Mouse (Mus musculus): ENCODE measurements around the gene Sfta2. TPM values are rescaled to one million over a fixed set of nuclear protein-coding genes. Genes with fewer than 3 reads are reported as not detected.

Sfta2 gene
- polyA plus RNA-seq, 1 experiment from 2014 or later, result 0.51 TPM

GRCm38 (mm10) chr17:35567767-35568166, 33.6 kb upstream of the Sfta2 start:
- Histone ChIP-seq H3K9me3 (replicated peaks; ENCODE audit: control insufficient read depth, low read length) (no peaks in the 10 kb centered on the region), H3K27me3 (replicated peaks; ENCODE audit: control insufficient read depth, insufficient read depth, low read length) (peaks cover 4% of the 10 kb centered on the region; the same call in 1 of the 2 replicates), H3K9ac (ENCODE audit: low read length) (no peak overlapping the region), H3K4me3 (ENCODE audit: low read depth, low read length) (no peak overlapping the region), H3K36me3 (ENCODE audit: control insufficient read depth, insufficient read depth, low read length) (no peaks in the 10 kb centered on the region), H3K4me1 (ENCODE audit: control insufficient read depth, insufficient read depth, low read length) (peaks cover 4% of the 10 kb centered on the region; the same call in 1 of the 2 replicates), H3K27ac (ENCODE audit: low read depth, low read length) (no peak overlapping the region), H3K4me2 (ENCODE audit: low read length) (no peak overlapping the region)
- ATAC-seq (no peak), DNase-seq (ENCODE audit: low spot score) (no peak)
- WGBS, result 26% methylated on average over 9 of the region's 9 CpGs

- DNase-seq (ENCODE audit: low spot score), result peak; percentile 56
- peak; percentile 57; the same call in 1 of the 2 replicates for ATAC-seq
Measured at GRCm38 (mm10) chr17:35569091-35569944, 32.0 kb upstream of the Sfta2 start.

GRCm38 (mm10) chr17:35570836-35571235, 30.5 kb upstream of the Sfta2 start:
- peaks cover 4% of the 10 kb centered on the region; the same call in 1 of the 2 replicates for H3K4me1 ChIP-seq (ENCODE audit: control insufficient read depth, insufficient read depth, low read length)
- no peak overlapping the region for H3K9ac ChIP-seq (ENCODE audit: low read length)
- H3K27ac ChIP-seq (ENCODE audit: low read depth, low read length), result no peak overlapping the region
- ATAC-seq (no peak), DNase-seq (ENCODE audit: low spot score) (no peak)
- H3K36me3 ChIP-seq (ENCODE audit: control insufficient read depth, insufficient read depth, low read length), result no peaks in the 10 kb centered on the region
- no peaks in the 10 kb centered on the region for H3K9me3 ChIP-seq (replicated peaks; ENCODE audit: control insufficient read depth, low read length)
- peaks cover 4% of the 10 kb centered on the region; the same call in 1 of the 2 replicates for H3K27me3 ChIP-seq (replicated peaks; ENCODE audit: control insufficient read depth, insufficient read depth, low read length)
- 75% methylated on average over 14 of the region's 14 CpGs for WGBS
- H3K4me3 ChIP-seq (ENCODE audit: low read depth, low read length), result no peak overlapping the region
- no peak overlapping the region for H3K4me2 ChIP-seq (ENCODE audit: low read length)

More at GRCm38 (mm10) chr17:35569091-35569944, 32.0 kb upstream of the Sfta2 start:
- Histone ChIP-seq H3K4me3 (ENCODE audit: low read depth, low read length) (peak overlapping the region; percentile 8), H3K27me3 (replicated peaks; ENCODE audit: control insufficient read depth, insufficient read depth, low read length) (peaks cover 4% of the 10 kb centered on the region; the same call in 1 of the 2 replicates), H3K4me2 (ENCODE audit: low read length) (peak overlapping the region; percentile 56), H3K9ac (ENCODE audit: low read length) (peak overlapping the region; percentile 22), H3K9me3 (replicated peaks; ENCODE audit: control insufficient read depth, low read length) (no peaks in the 10 kb centered on the region), H3K36me3 (ENCODE audit: control insufficient read depth, insufficient read depth, low read length) (no peaks in the 10 kb centered on the region), H3K4me1 (ENCODE audit: control insufficient read depth, insufficient read depth, low read length) (peaks cover 4% of the 10 kb centered on the region; the same call in 1 of the 2 replicates), H3K27ac (ENCODE audit: low read depth, low read length) (no peak overlapping the region)
- WGBS, result 2% methylated on average over 28 of the region's 28 CpGs

GRCm38 (mm10) chr17:35571477-35571876, 29.9 kb upstream of the Sfta2 start:
- no peak overlapping the region for H3K4me3 ChIP-seq (ENCODE audit: low read depth, low read length)
- H3K4me2 ChIP-seq (ENCODE audit: low read length), result no peak overlapping the region
- ATAC-seq, result no peak
- H3K27ac ChIP-seq (ENCODE audit: low read depth, low read length), result no peak overlapping the region
- WGBS, result 94% methylated on average over 7 of the region's 7 CpGs
- no peak for DNase-seq (ENCODE audit: low spot score)
- peaks cover 4% of the 10 kb centered on the region; the same call in 1 of the 2 replicates for H3K4me1 ChIP-seq (ENCODE audit: control insufficient read depth, insufficient read depth, low read length)
- H3K9ac ChIP-seq (ENCODE audit: low read length), result no peak overlapping the region
- H3K36me3 ChIP-seq (ENCODE audit: control insufficient read depth, insufficient read depth, low read length), result no peaks in the 10 kb centered on the region
- no peaks in the 10 kb centered on the region for H3K9me3 ChIP-seq (replicated peaks; ENCODE audit: control insufficient read depth, low read length)
- peaks cover 4% of the 10 kb centered on the region; the same call in 1 of the 2 replicates for H3K27me3 ChIP-seq (replicated peaks; ENCODE audit: control insufficient read depth, insufficient read depth, low read length)

GRCm38 (mm10) chr17:35578211-35578610, 23.1 kb upstream of the Sfta2 start:
- WGBS, result 11% methylated on average over 6 of the region's 6 CpGs
- ATAC-seq, result no peak
- H3K9me3 ChIP-seq (replicated peaks; ENCODE audit: control insufficient read depth, low read length), result no peaks in the 10 kb centered on the region

GRCm38 (mm10) chr17:35582900-35583299, 18.4 kb upstream of the Sfta2 start:
- no peak for DNase-seq (ENCODE audit: low spot score)
- H3K27me3 ChIP-seq (replicated peaks; ENCODE audit: control insufficient read depth, insufficient read depth, low read length), result no peaks in the 10 kb centered on the region

More at GRCm38 (mm10) chr17:35578211-35578610, 23.1 kb upstream of the Sfta2 start:
- H3K27ac ChIP-seq (ENCODE audit: low read depth, low read length), result no peak overlapping the region
- no peaks in the 10 kb centered on the region for H3K27me3 ChIP-seq (replicated peaks; ENCODE audit: control insufficient read depth, insufficient read depth, low read length)
- H3K4me3 ChIP-seq (ENCODE audit: low read depth, low read length), result no peak overlapping the region
- no peak overlapping the region for H3K4me2 ChIP-seq (ENCODE audit: low read length)
- H3K36me3 ChIP-seq (ENCODE audit: control insufficient read depth, insufficient read depth, low read length), result no peaks in the 10 kb centered on the region
- H3K4me1 ChIP-seq (ENCODE audit: control insufficient read depth, insufficient read depth, low read length), result no peaks in the 10 kb centered on the region
- no peak overlapping the region for H3K9ac ChIP-seq (ENCODE audit: low read length)
- DNase-seq (ENCODE audit: low spot score), result peak; percentile 84

GRCm38 (mm10) chr17:35584330-35584937, 16.9 kb upstream of the Sfta2 start:
- Histone ChIP-seq H3K27me3 (replicated peaks; ENCODE audit: control insufficient read depth, insufficient read depth, low read length) (no peaks in the 10 kb centered on the region), H3K36me3 (ENCODE audit: control insufficient read depth, insufficient read depth, low read length) (no peaks in the 10 kb centered on the region), H3K4me3 (ENCODE audit: low read depth, low read length) (no peak overlapping the region), H3K4me2 (ENCODE audit: low read length) (peak overlapping the region; percentile 29; the same call in 1 of the 2 replicates), H3K9ac (ENCODE audit: low read length) (no peak overlapping the region), H3K9me3 (replicated peaks; ENCODE audit: control insufficient read depth, low read length) (no peaks in the 10 kb centered on the region), H3K27ac (ENCODE audit: low read depth, low read length) (no peak overlapping the region), H3K4me1 (ENCODE audit: control insufficient read depth, insufficient read depth, low read length) (no peaks in the 10 kb centered on the region)
- 18% methylated on average over 16 of the region's 16 CpGs for WGBS
- ATAC-seq (peak; percentile 40; the same call in 1 of the 2 replicates), DNase-seq (ENCODE audit: low spot score) (peak; percentile 94)

More at GRCm38 (mm10) chr17:35582900-35583299, 18.4 kb upstream of the Sfta2 start:
- ATAC-seq, result no peak
- H3K4me2 ChIP-seq (ENCODE audit: low read length), result no peak overlapping the region
- H3K4me3 ChIP-seq (ENCODE audit: low read depth, low read length), result no peak overlapping the region
- no peak overlapping the region for H3K27ac ChIP-seq (ENCODE audit: low read depth, low read length)
- no peak overlapping the region for H3K9ac ChIP-seq (ENCODE audit: low read length)
- H3K4me1 ChIP-seq (ENCODE audit: control insufficient read depth, insufficient read depth, low read length), result no peaks in the 10 kb centered on the region
- no peaks in the 10 kb centered on the region for H3K9me3 ChIP-seq (replicated peaks; ENCODE audit: control insufficient read depth, low read length)
- H3K36me3 ChIP-seq (ENCODE audit: control insufficient read depth, insufficient read depth, low read length), result no peaks in the 10 kb centered on the region
- WGBS, result 96% methylated on average over 1 of the region's 1 CpGs

GRCm38 (mm10) chr17:35587291-35587690, 14.1 kb upstream of the Sfta2 start:
- no peaks in the 10 kb centered on the region for H3K4me1 ChIP-seq (ENCODE audit: control insufficient read depth, insufficient read depth, low read length)
- no peak overlapping the region for H3K27ac ChIP-seq (ENCODE audit: low read depth, low read length)
- no peaks in the 10 kb centered on the region for H3K36me3 ChIP-seq (ENCODE audit: control insufficient read depth, insufficient read depth, low read length)
- H3K4me2 ChIP-seq (ENCODE audit: low read length), result no peak overlapping the region
- no peak overlapping the region for H3K4me3 ChIP-seq (ENCODE audit: low read depth, low read length)
- WGBS, result 96% methylated on average over 1 of the region's 1 CpGs
- ATAC-seq (no peak), DNase-seq (ENCODE audit: low spot score) (no peak)
- H3K9me3 ChIP-seq (replicated peaks; ENCODE audit: control insufficient read depth, low read length), result no peaks in the 10 kb centered on the region
- H3K27me3 ChIP-seq (replicated peaks; ENCODE audit: control insufficient read depth, insufficient read depth, low read length), result no peaks in the 10 kb centered on the region
- H3K9ac ChIP-seq (ENCODE audit: low read length), result no peak overlapping the region

All from forebrain, embryonic 14.5 days (tissue).